Mouse (Mus musculus) spleen, adult 2 months (tissue): ENCODE measurements around the gene Pcyt1a. TPM values are rescaled to one million over a fixed set of nuclear protein-coding genes. Genes with fewer than 3 reads are reported as not detected.
A peak's percentile ranks its signal among the peaks of the same experiment; 100 is the strongest.

ENCODE experiments used
- DNase-seq, 2 experiments: peaks; one replicate each; pipeline versions ENCODE4 v3.0.0 to v3.0.0-alpha.2; 2012 to 2021; ENCODE audit warnings: low spot score in 2 of 2, low read depth in 1 of 2
- H3K27ac ChIP-seq: fragments of 200-500 bp; 2 replicates; pipeline ENCODE4 v1.5.1; 2012; ENCODE audit warnings: low read length, inconsistent platforms; ENCODE audit not compliant: insufficient read depth
- H3K27me3 ChIP-seq: fragments of 200-500 bp; 2 replicates; pipeline ENCODE4 v1.6.1; 2012; ENCODE audit warnings: mild to moderate bottlenecking, moderate library complexity, low read length, inconsistent platforms; ENCODE audit not compliant: control insufficient read depth, insufficient read depth
- H3K36me3 ChIP-seq: fragments of 200-500 bp; 2 replicates; pipeline ENCODE4 v1.6.1; 2012; ENCODE audit warnings: mild to moderate bottlenecking, low read length, inconsistent platforms; ENCODE audit not compliant: control insufficient read depth, insufficient read depth
- H3K4me1 ChIP-seq: fragments of 200-500 bp; 2 replicates; pipeline ENCODE4 v1.6.1; 2011; ENCODE audit warnings: inconsistent platforms; ENCODE audit not compliant: control insufficient read depth, insufficient read depth, insufficient read length
- H3K4me3 ChIP-seq: fragments of 200-500 bp; 2 replicates; pipeline ENCODE4 v1.5.1; 2011; ENCODE audit warnings: mild to moderate bottlenecking, inconsistent platforms; ENCODE audit not compliant: insufficient read depth, insufficient read length; ENCODE audit errors: extremely low read depth
- CTCF ChIP-seq: fragments of 200-500 bp; IDR thresholded peaks from 2 replicates; pipeline ENCODE4 v1.5.1; 2011; ENCODE audit warnings: mild to moderate bottlenecking, inconsistent platforms; ENCODE audit not compliant: insufficient read depth, insufficient read length, insufficient replicate concordance; ENCODE audit errors: extremely low read depth
- POLR2A ChIP-seq: fragments of 200-500 bp; IDR thresholded peaks from 2 replicates; pipeline ENCODE4 v1.6.1; 2011; ENCODE audit warnings: low read depth, low read length, inconsistent platforms
- WGBS: fragments of 180-500 bp; shearing (Covaris S2); methylation state at CpG from one replicate; pipeline ENCODE4 v1.1.7; 2018; 5-methylcytosine and 5-hydroxymethylcytosine counted together
- polyA plus RNA-seq: library from polyadenylated mRNA; depleted of rRNA; stranded (reverse); fragments of >200 nt; gene quantifications from 2 replicates; pipeline ENCODE4 v1.2.3, GENCODE M21; 2012

Pcyt1a gene
- polyA plus RNA-seq, 1 experiment = 13.1 TPM

GRCm38 (mm10) chr16:32454646-32455045, 23.9 kb downstream of the Pcyt1a start:
- no peak for DNase-seq
- no peak overlapping the region for H3K27ac ChIP-seq
- peaks cover 11% of the 10 kb centered on the region for H3K36me3 ChIP-seq
- H3K27me3 ChIP-seq = no peaks in the 10 kb centered on the region
- H3K4me1 ChIP-seq = no peaks in the 10 kb centered on the region
- WGBS = 96% methylated on average over 5 of the region's 5 CpGs
- H3K4me3 ChIP-seq = no peak overlapping the region
- TF ChIP-seq POLR2A = no peak
- TF ChIP-seq CTCF = no peak

DNA sequence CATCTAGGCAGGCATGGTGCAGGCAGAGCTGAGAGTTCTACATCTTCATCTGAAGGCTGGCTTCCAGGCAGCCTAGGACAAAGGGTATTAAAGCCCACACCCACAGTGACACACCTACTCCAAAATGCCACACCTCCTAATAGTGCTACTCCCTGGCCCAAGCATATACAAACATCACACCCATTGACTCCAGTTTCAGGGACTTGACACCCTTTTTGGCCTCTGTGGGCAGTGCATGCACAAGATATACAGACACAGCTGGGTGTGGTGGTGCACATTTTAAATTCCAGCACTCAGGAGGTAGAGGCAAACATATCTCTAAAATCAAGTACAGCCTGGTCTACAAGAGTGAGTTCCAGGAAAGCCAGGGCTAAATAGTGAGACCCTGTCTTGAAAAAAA, 25.4 kb downstream of the Pcyt1a start:
- no peak overlapping the region for H3K4me3 ChIP-seq
- peaks cover 11% of the 10 kb centered on the region for H3K36me3 ChIP-seq
- H3K27ac ChIP-seq = no peak overlapping the region
- no peaks in the 10 kb centered on the region for H3K27me3 ChIP-seq
- H3K4me1 ChIP-seq = no peaks in the 10 kb centered on the region
- no peak for DNase-seq
- TF ChIP-seq POLR2A (no peak), CTCF (no peak)

DNA sequence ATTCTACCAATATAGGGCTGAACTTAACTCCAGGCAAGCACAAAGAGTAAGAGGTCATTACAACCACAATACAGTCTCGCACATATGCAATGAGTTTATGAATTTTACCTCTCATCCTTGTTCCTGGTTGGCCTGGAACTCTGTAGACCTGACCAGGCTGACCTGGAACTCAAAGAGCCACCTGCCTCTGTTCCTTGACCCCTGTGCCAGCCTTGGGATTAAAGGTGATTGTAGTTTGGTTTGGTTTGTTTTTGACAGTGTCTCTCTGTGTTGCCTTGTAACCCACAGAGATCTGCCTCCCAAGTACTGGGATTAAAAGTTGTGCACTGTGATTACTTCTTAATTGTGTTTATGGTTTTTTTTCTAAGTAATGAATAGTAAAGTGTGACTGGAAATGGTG, 26.0 kb downstream of the Pcyt1a start:
- 91% methylated on average over 1 of the region's 1 CpGs for WGBS
- Histone ChIP-seq H3K36me3 (peaks cover 9% of the 10 kb centered on the region), H3K27me3 (no peaks in the 10 kb centered on the region), H3K4me1 (no peaks in the 10 kb centered on the region), H3K4me3 (no peak overlapping the region), H3K27ac (no peak overlapping the region)
- no peak for TF ChIP-seq POLR2A
- no peak for TF ChIP-seq CTCF
- DNase-seq = no peak

- Histone ChIP-seq H3K36me3 (peaks cover 11% of the 10 kb centered on the region), H3K27ac (no peak overlapping the region), H3K27me3 (no peaks in the 10 kb centered on the region), H3K4me1 (no peaks in the 10 kb centered on the region), H3K4me3 (no peak overlapping the region)
- TF ChIP-seq CTCF (peak; percentile 37; the same call in 1 of the 2 replicates), POLR2A (no peak)
- DNase-seq = peak; percentile 28 to 29
- 67% methylated on average over 10 of the region's 10 CpGs for WGBS
Measured at GRCm38 (mm10) chr16:32457589-32458386, 27.1 kb downstream of the Pcyt1a start.

DNA sequence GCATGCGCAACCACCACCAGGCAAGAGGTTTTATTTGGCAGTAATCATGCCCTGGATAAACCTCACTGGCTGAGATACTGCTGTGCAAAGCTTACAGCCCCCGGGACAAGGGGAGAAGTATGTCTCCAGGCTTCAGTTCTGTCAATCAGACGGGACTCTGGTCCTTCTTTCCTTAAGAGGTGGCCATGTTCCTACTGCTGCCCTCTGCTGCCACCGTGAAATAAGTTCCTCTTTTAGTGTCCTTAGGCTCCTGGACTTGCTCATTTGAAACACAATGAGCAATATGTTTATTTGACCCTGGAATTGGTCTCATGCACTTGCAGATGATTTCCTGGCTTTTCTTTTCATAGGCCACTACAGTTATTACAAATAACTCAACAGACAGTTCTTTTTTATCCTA, 29.8 kb downstream of the Pcyt1a start:
- TF ChIP-seq CTCF = no peak
- no peak for TF ChIP-seq POLR2A
- no peak for DNase-seq
- no peaks in the 10 kb centered on the region for H3K27me3 ChIP-seq
- H3K36me3 ChIP-seq = peaks cover 12% of the 10 kb centered on the region
- no peak overlapping the region for H3K4me3 ChIP-seq
- H3K4me1 ChIP-seq = no peaks in the 10 kb centered on the region
- 51% methylated on average over 4 of the region's 4 CpGs for WGBS
- H3K27ac ChIP-seq = no peak overlapping the region

DNA sequence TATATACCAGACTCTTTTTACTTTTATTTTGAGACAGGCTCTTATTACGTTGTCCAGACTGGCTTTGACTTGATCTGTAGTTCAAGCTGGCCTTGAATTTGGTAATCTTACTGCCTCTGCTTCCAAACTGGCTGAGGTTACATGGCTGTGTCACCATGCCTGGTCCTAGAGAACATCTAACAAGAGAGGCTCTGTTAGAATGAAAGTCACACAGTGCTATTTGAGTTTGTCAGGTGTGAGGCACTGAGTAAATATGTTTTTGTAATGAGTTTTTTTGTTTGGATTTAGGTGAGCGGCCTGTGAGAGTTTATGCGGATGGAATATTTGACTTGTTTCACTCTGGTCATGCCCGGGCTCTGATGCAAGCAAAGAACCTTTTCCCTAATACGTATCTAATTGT, 31.0 kb downstream of the Pcyt1a start:
- no peaks in the 10 kb centered on the region for H3K27me3 ChIP-seq
- no peaks in the 10 kb centered on the region for H3K4me1 ChIP-seq
- WGBS = 97% methylated on average over 5 of the region's 5 CpGs
- TF ChIP-seq POLR2A = no peak
- TF ChIP-seq CTCF = no peak
- peaks cover 10% of the 10 kb centered on the region for H3K36me3 ChIP-seq
- no peak for DNase-seq
- no peak overlapping the region for H3K4me3 ChIP-seq
- no peak overlapping the region for H3K27ac ChIP-seq

- H3K27ac ChIP-seq = no peak overlapping the region
- TF ChIP-seq CTCF = no peak
- TF ChIP-seq POLR2A = no peak
- 97% methylated on average over 16 of the region's 16 CpGs for WGBS
- DNase-seq = no peak
- peaks cover 13% of the 10 kb centered on the region for H3K36me3 ChIP-seq
- H3K27me3 ChIP-seq = no peaks in the 10 kb centered on the region
- H3K4me3 ChIP-seq = no peak overlapping the region
- no peaks in the 10 kb centered on the region for H3K4me1 ChIP-seq
Measured at GRCm38 (mm10) chr16:32462950-32463349, 32.2 kb downstream of the Pcyt1a start.
